In genomic region chr11:114482070-114482469, GRCm38 (mm10) we compare ENCODE assay signal across 12 mouse cellular contexts.
"Had no signal": no experiment of that assay in that cellular context is flagged by ENCODE, and none has a peak within 500 bp of the region (broad histone marks: within the 10 kb centered on the region; RNA-seq: fewer than 3 reads in every experiment).

No protein-coding gene starts in this region.

- H3K36me3 ChIP-seq: limb, embryonic 15.5 days; liver, embryonic 12.5 days; midbrain, embryonic 13.5 days; neural tube, embryonic 13.5 days had no signal

- ATAC-seq: liver, embryonic 12.5 days; midbrain, embryonic 13.5 days had no signal

- H3K4me3 ChIP-seq: left cerebral cortex, adult 2 months; limb, embryonic 15.5 days; liver, embryonic 12.5 days; midbrain, embryonic 13.5 days; neural tube, embryonic 13.5 days had no signal

- H3K9me3 ChIP-seq: limb, embryonic 15.5 days; liver, embryonic 12.5 days; midbrain, embryonic 13.5 days; neural tube, embryonic 13.5 days had no signal

- H3K9ac ChIP-seq: limb, embryonic 15.5 days; liver, embryonic 12.5 days; midbrain, embryonic 13.5 days; neural tube, embryonic 13.5 days had no signal

- H3K27ac ChIP-seq: left cerebral cortex, adult 2 months; limb, embryonic 15.5 days; liver, embryonic 12.5 days; midbrain, embryonic 13.5 days; neural tube, embryonic 13.5 days had no signal

- H3K4me2 ChIP-seq: limb, embryonic 15.5 days; liver, embryonic 12.5 days; midbrain, embryonic 13.5 days; neural tube, embryonic 13.5 days had no signal

- DNase-seq: kidney, adult 11 months; kidney, postnatal 10 days; kidney, postnatal 4 days; retina, postnatal 1 day; right cerebral cortex, postnatal 4 days; spleen, adult 18-20 months; thymus, postnatal 36 days had no signal
